Mouse (Mus musculus) kidney, adult 2 months (tissue): Measurements from ENCODE around the gene Ipo4.

ENCODE experiments used
- CTCF ChIP-seq: fragments of 200-500 bp; conservative IDR thresholded peaks from 2 replicates; pipeline ENCODE4 v1.5.1; 2011; ENCODE audit warnings: low read depth, mild to moderate bottlenecking, control low read depth, low read length, moderate library complexity, mixed read lengths; ENCODE audit not compliant: insufficient read depth, insufficient read length
- POLR2A ChIP-seq: fragments of 200-500 bp; IDR thresholded peaks from one replicate; pipeline ENCODE4 v1.6.1; 2011; ENCODE audit warnings: low read depth, low read length, control low read depth

GRCm38 (mm10) chr14:55649884-55650283, 14.1 kb upstream of the Ipo4 start, which contains the start of gene Tssk4:
- TF ChIP-seq CTCF = no peak
- TF ChIP-seq POLR2A = no peak
